Mouse (Mus musculus) kidney, adult 2 months (tissue): ENCODE measurements around the gene Ctnna3.

ENCODE experiments used
- CTCF ChIP-seq: fragments of 200-500 bp; conservative IDR thresholded peaks from 2 replicates; pipeline ENCODE4 v1.5.1; 2011; ENCODE audit warnings: low read depth, mild to moderate bottlenecking, control low read depth, low read length, moderate library complexity, mixed read lengths; ENCODE audit not compliant: insufficient read depth, insufficient read length
- POLR2A ChIP-seq: fragments of 200-500 bp; IDR thresholded peaks from one replicate; pipeline ENCODE4 v1.6.1; 2011; ENCODE audit warnings: low read depth, low read length, control low read depth

- TF ChIP-seq POLR2A (no peak), CTCF (no peak)
These were observed 223.0 kb downstream of the Ctnna3 start for GRCm38 (mm10) chr10:63652887-63653286.
